ENCODE assay signal across 26 mouse cellular contexts in the genomic region with DNA sequence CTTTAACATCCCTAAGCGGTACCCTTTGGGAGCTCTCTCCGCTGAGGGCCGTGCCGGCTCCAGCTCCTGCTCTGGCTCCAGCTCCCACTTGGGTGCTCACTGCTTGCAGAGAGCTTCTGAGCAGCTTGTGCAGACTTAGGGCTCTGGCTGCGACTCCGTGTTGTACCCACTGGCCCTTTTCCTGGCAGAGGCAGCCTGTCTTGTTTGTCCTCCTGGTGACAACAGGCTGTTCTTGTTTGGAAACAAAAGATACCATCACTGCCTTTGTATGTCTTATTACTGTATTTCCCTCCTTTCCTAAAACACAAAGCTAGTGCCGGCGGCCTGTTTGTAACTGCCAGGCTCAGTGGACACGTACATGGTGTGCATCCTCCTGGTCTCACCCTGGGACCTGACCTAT. TPM values are rescaled to one million over a fixed set of nuclear protein-coding genes. Genes with fewer than 3 reads are reported as not detected.
A peak's percentile ranks its signal among the peaks of the same experiment; 100 is the strongest.
DNase-seq lines count a peak whose midpoint lies in the region; ATAC-seq and TF ChIP-seq lines count a peak whose summit lies in the region.
"Had no signal": no experiment of that assay in that cellular context is flagged by ENCODE, and none has a peak within 500 bp of the region (broad histone marks: within the 10 kb centered on the region; RNA-seq: fewer than 3 reads in every experiment).

No protein-coding gene starts in this region.

- no peak overlapping the region for H3K4me3 ChIP-seq in neural tube, embryonic 14.5 days (ENCODE audit: low read depth, low read length)
- no peak overlapping the region for H3K4me3 ChIP-seq in intestine, postnatal 0 days (ENCODE audit: low read depth, low read length)
- H3K4me3 ChIP-seq: forebrain, embryonic 10.5 days; heart, adult 2 months; hindbrain, embryonic 13.5 days; limb, embryonic 10.5 days; liver, embryonic 15.5 days had no signal

- no peaks in the 10 kb centered on the region for H3K27me3 ChIP-seq in neural tube, embryonic 14.5 days (ENCODE audit: control insufficient read depth, insufficient read depth, low read length)
- no peaks in the 10 kb centered on the region for H3K27me3 ChIP-seq in intestine, postnatal 0 days (replicated peaks; ENCODE audit: control insufficient read depth, insufficient read depth, low read length)
- H3K27me3 ChIP-seq: CH12.LX; hindbrain, embryonic 13.5 days; liver, embryonic 15.5 days; Patski had no signal

- H3K9ac ChIP-seq in neural tube, embryonic 14.5 days (replicated peaks; ENCODE audit: low read depth, low read length): 0 out of 2 replicates have a peak overlapping the region, but pooled peaks have one; percentile 12
- H3K9ac ChIP-seq in intestine, postnatal 0 days (ENCODE audit: low read depth, low read length): no peak overlapping the region
- H3K9ac ChIP-seq: hindbrain, embryonic 13.5 days; liver, embryonic 15.5 days had no signal

- peak; percentile 42 to 51 for DNase-seq in cerebellum, postnatal 14 days
- DNase-seq in cerebellum, adult 11 months: no peak
- DNase-seq in lung, postnatal 36 days: peak; percentile 64
- no peak for DNase-seq in lung, postnatal 10 days
- no peak for DNase-seq in right cerebral cortex, adult 2 months (ENCODE audit: low spot score in 2 of 2)
- DNase-seq: adrenal gland, postnatal 36 days; B cell, adult 2 months; gastrocnemius, postnatal 25 days; heart, adult 2 months; kidney, adult 2 months; liver; retina, postnatal 1 day; thymus, adult 2 months; thymus, postnatal 4 days had no signal

- peaks cover 7% of the 10 kb centered on the region for H3K4me1 ChIP-seq in neural tube, embryonic 14.5 days (ENCODE audit: control insufficient read depth, insufficient read depth, low read length)
- no peaks in the 10 kb centered on the region; the same call in 1 of the 2 replicates for H3K4me1 ChIP-seq in intestine, postnatal 0 days (replicated peaks; ENCODE audit: control insufficient read depth, insufficient read depth, low read length)
- H3K4me1 ChIP-seq: liver, embryonic 15.5 days had no signal

- H3K27ac ChIP-seq in neural tube, embryonic 14.5 days (ENCODE audit: low read depth, low read length): no peak overlapping the region
- no peak overlapping the region for H3K27ac ChIP-seq in intestine, postnatal 0 days (ENCODE audit: low read depth, low read length)
- H3K27ac ChIP-seq: forebrain, embryonic 10.5 days; heart, adult 2 months; hindbrain, embryonic 13.5 days; kidney, postnatal 0 days; limb, embryonic 10.5 days; liver, embryonic 15.5 days had no signal

- 73% methylated on average over 9 of the region's 9 CpGs for WGBS in neural tube, embryonic 14.5 days
- WGBS in intestine, postnatal 0 days: 90% methylated on average over 9 of the region's 9 CpGs

- H3K36me3 ChIP-seq in neural tube, embryonic 14.5 days (ENCODE audit: control insufficient read depth, insufficient read depth, low read length): no peaks in the 10 kb centered on the region
- H3K36me3 ChIP-seq in intestine, postnatal 0 days (ENCODE audit: control insufficient read depth, insufficient read depth): no peaks in the 10 kb centered on the region
- H3K36me3 ChIP-seq: G1E; limb, embryonic 10.5 days; liver, embryonic 15.5 days had no signal

- no peaks in the 10 kb centered on the region for H3K9me3 ChIP-seq in neural tube, embryonic 14.5 days (ENCODE audit: control insufficient read depth, low read length)
- H3K9me3 ChIP-seq in intestine, postnatal 0 days (ENCODE audit: control insufficient read depth): no peaks in the 10 kb centered on the region
- H3K9me3 ChIP-seq: forebrain, embryonic 10.5 days; hindbrain, embryonic 13.5 days; limb, embryonic 10.5 days; liver, embryonic 15.5 days had no signal

- no peak overlapping the region for H3K4me2 ChIP-seq in neural tube, embryonic 14.5 days (ENCODE audit: low read depth, low read length)
- no peak overlapping the region for H3K4me2 ChIP-seq in intestine, postnatal 0 days (replicated peaks; ENCODE audit: low read depth)
- H3K4me2 ChIP-seq: hindbrain, embryonic 13.5 days; liver, embryonic 15.5 days; midbrain, embryonic 11.5 days had no signal

- TF ChIP-seq CTCF in intestine, postnatal 0 days (IDR thresholded peaks at IDR 0.05; ENCODE audit: low read depth): no peak

- no peak for ATAC-seq in neural tube, embryonic 14.5 days (ENCODE audit: low read depth)
- ATAC-seq in intestine, postnatal 0 days: no peak
- ATAC-seq: inflammation-experienced regulatory T-cells, adult 6 months; Patski had no signal

RNA-seq across cellular contexts. Expression of gene Bcr, which starts 53.2 kb away (rescaled TPM):
- 23.3 and 26.4 TPM in 2 replicates for polyA plus RNA-seq in neural tube, embryonic 14.5 days (2014; fragmentation: Nextera tagmentation; extraction: Ambion mirVana)
- polyA plus RNA-seq in intestine, postnatal 0 days (2015; fragmentation: Nextera tagmentation; extraction: Ambion mirVana): 26.7 and 36.2 TPM in 2 replicates
- polyA plus RNA-seq: G1E had no signal

Comparison
In these comparisons a context has a peak if more than half of its experiments do, and no peak if none do; other contexts are left out.
1. DNase-seq: peak in cerebellum, postnatal 14 days (2 of 2) and lung, postnatal 36 days (single experiment); none in cerebellum, adult 11 months (single experiment), lung, postnatal 10 days (single experiment) and right cerebral cortex, adult 2 months (0 of 2).